Mouse (Mus musculus): Measurements from ENCODE around the gene Top1. TPM values are rescaled to one million over a fixed set of nuclear protein-coding genes. Genes with fewer than 3 reads are reported as not detected.

Gene Top1
- polyA plus RNA-seq, 1 experiment from 2014 or later = 92.2 TPM

Small RNA genes within 50 kb of the gene (microRNA-seq; reads per million reads assigned to microRNA genes)
- not detected for gene Gm23968

Other genes starting within 250 kb of the Top1 start
- gene Plcg1, start 85.4 kb downstream of the Top1 start, polyA plus RNA-seq (2015; fragmentation: Nextera tagmentation; extraction: Ambion mirVana) = 67.5 and 68.0 TPM in 2 replicates
- 14.9 and 15.8 TPM in 2 replicates for gene Zhx3, start 227.1 kb downstream of the Top1 start, polyA plus RNA-seq (2015; fragmentation: Nextera tagmentation; extraction: Ambion mirVana)
- 0.29 and 0.41 TPM in 2 replicates for gene Lpin3, start 234.8 kb downstream of the Top1 start, polyA plus RNA-seq (2015; fragmentation: Nextera tagmentation; extraction: Ambion mirVana)

Measured in neural tube, embryonic 13.5 days (tissue).